Mouse (Mus musculus) adrenal gland, adult (tissue): ENCODE measurements around the gene Bpifa6.
A peak's percentile ranks its signal among the peaks of the same experiment; 100 is the strongest.
"Not testable (repeated sequence)": the region's sequence is repeated elsewhere in the genome, so short reads cannot be mapped to it uniquely, and the experiment has no call there.

Source experiments
- DNase-seq, 2 experiments: peaks; one replicate each; pipeline ENCODE4 v3.0.0; 2022 to 2023; ENCODE audit warnings: low spot score in 1 of 2; ENCODE audit not compliant: inconsistent age in 2 of 2

The Bpifa6 gene

DNA sequence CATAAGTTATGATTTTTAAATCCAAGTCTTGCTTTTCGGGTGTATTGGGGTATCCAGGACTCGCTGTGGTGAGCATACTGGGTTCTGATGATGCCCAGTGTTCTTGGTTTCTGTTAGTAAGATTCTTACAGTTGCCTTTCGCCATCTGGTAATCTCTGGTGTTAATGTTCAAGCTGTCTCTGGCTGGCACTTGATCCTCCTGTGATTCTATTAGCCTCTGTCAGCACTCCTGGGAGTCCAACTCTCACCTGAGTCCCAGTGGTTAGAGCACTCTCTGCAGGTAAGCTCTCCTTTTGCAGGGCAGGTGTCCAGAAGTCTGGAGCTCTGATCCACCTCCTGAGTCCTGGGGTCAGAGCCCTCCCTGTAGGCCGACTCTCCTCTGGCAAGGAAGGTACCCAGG lies 49.9 kb downstream of the Bpifa6 start:
- not testable (repeated sequence) for DNase-seq

DNA sequence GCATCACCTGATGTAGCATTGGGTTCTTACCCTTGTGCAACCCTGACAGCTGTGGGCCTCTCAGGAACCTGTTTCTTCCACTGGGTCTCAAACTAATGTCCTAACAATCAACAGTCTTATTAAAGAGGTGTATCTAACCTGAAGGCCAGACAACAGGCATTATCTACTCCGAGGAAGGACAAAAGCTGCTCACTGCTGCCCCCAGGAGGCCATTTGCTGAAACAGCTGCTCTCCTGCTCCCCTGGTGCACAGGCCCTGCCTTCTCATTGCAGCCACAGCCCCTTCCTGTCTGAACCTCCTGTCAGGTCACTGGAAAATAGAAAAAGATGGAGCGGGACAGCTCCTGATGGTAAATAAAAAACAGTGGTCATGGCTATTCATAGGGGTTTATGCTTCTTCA lies 64.2 kb downstream of the Bpifa6 start:
- DNase-seq: peak; percentile 26 to 81

DNA sequence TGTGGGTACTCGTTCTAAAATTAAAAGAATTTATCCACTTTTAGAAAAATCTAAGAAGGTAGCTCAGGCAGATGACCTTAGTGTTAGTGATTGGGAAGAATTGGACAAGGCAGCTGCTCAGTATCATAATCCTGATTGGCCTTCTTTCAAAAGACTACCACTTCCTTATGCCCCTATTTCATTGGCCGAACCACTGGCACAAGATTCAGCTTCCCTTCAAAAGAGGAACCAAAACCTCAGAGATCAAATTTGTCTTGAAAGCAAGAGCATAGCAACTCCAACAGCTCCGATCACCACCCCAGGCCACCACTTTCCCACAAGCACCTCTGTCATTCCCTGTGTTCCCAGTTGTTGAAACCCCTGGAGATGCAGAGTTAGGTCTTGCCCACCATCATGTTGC lies 70.0 kb downstream of the Bpifa6 start:
- no peak for DNase-seq
